Mouse (Mus musculus): ENCODE results near the gene Spesp1. TPM values are rescaled to one million over a fixed set of nuclear protein-coding genes. Genes with fewer than 3 reads are reported as not detected.

Gene Spesp1
- polyA plus RNA-seq (2017; shearing (Covaris generic)) = not detected

DNA sequence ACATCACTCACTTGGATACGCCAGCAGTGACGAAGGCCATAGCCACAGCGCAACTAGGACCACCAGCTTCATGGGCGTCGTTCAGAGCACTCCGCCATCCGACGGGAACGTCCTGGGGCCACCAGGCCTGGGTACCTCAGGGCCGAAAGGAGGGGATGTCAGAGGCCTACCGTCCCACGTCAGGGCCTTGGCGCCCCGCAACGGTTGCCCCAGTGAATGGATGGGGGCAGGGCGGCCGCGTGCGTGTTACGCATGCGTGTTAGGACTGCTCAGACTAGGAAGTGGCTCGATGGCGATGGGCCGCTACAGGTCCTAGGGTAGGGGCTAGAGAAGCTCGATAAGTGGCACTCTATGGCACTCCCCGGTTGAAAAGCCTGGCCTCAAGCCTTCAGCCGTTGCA lies at the start of gene Spesp1:
Gene Spesp1, minus strand, starts transcription at position 218 of the 400 bp plus-strand sequence.

Other genes with a start within 250 kb of the Spesp1 start
- 10.7 TPM for gene Glce, start 159.6 kb downstream of the Spesp1 start, polyA plus RNA-seq (2017; shearing (Covaris generic))
- 99.9 TPM for gene Anp32a, start 59.1 kb upstream of the Spesp1 start, polyA plus RNA-seq (2017; shearing (Covaris generic))